Mouse (Mus musculus): ENCODE measurements at regions not wholly inside any gene's neighbourhood (a gene's known extent, or its start where the extent isn't known, plus 50 kb on each side); places are given as distances from the start of the nearest gene placed in this dataset.

DNA sequence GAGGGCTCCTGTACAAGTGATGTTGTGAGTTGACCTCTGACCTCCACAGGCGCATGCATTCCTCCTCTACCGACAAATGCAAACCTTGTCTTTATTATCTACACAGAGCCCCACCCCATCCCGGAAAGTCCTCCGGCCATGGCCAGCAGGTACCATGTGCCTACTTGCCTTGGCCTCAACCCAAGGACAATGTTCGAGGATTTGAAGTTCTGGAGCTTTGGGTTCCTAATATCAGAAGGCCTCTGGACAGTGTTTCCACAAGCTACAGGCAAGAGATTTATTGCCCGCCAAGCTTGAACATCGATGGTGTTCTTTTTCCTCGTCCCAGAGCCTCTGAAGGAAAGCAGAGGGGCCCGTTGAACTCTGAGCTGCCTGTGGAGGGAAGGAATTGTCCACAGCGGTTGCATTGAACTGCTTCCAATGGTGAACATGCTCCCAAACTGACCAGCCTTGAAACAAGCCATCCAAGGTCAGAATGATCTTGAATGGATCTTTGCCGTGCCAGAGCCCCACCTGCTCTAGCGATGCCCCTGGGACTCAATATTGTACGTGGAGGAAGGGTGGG lies 335.9 kb upstream of the Zmiz1 start:
- no peak for DNase-seq (ENCODE audit: low spot score in 2 of 2)

GRCm38 (mm10) chr14:25123541-25124337 lies 335.2 kb upstream of the Zmiz1 start:
- no peak for DNase-seq (ENCODE audit: low spot score in 2 of 2)

- no peak for DNase-seq (ENCODE audit: low spot score in 2 of 2)
Measured at GRCm38 (mm10) chr14:25126544-25126943, 332.4 kb upstream of the Zmiz1 start.

GRCm38 (mm10) chr14:25127544-25128159 lies 331.3 kb upstream of the Zmiz1 start:
- peak; percentile 55 to 59 for DNase-seq (ENCODE audit: low spot score in 2 of 2)

- no peak for DNase-seq (ENCODE audit: low spot score in 2 of 2)
Measured at GRCm38 (mm10) chr14:25128160-25128547, 330.8 kb upstream of the Zmiz1 start.

DNA sequence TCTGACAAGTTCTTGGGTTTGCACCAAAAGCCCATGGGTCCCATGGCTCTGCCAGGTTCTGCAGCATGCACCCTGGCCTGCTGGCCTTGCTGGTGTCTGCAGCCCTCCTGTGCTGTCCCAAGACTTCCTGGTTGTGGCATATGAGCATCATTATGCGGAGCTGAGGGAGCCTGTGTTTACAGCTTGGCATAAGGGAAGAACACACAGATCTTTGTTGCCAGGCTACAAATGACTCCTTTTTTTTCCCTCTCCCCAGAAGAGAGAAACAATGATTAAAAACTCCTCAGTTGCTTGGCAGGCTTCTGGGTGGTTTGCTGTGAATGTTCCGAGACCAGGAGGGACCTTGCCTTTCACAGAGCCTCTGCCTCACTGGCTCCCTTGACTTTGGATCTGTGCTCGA lies 323.6 kb upstream of the Zmiz1 start:
- DNase-seq (ENCODE audit: low spot score in 2 of 2): no peak

DNA sequence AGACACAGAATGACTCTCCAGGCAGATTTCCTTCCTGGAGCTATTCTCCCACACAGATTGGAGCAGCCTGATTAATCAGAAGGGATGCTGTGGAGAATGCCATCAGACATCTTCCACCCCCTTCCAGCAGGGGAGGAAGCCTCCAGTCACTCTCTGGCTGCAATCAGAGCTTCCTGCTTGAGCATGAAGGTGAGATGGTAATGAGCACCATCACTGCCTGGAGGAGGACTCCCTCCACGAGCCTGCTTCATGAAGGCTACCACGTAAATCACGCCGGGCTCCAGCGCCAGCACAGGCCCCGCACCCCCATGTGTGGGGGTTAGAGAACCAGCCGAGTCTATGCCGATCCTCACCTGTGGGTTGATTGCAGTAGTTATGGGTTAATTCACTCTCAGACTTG lies 321.7 kb upstream of the Zmiz1 start:
- peak; percentile 72 to 74 for DNase-seq (ENCODE audit: low spot score in 2 of 2)

GRCm38 (mm10) chr14:25138485-25138884 lies 320.5 kb upstream of the Zmiz1 start:
- DNase-seq (ENCODE audit: low spot score in 2 of 2): no peak

- DNase-seq (ENCODE audit: low spot score in 2 of 2): no peak
Measured at GRCm38 (mm10) chr14:25141933-25142332, 317.1 kb upstream of the Zmiz1 start.

DNA sequence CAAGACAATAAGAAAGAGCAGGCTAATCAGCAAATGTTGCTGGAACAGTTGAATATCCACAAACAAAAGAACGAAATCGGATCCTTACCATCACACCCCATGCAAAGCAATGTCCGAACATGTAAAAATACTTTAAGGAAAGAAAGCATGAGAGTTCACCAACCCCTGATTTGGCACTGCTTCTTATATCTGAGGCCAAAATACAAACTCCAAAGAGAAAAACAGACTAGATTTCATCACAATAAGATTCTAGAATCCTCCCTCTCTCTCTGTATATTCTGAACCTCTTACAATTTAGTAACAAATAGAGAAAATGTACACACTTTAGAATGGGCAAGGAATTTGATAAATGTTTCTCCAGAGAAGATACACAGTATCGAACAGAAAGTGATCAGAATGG lies 315.9 kb upstream of the Zmiz1 start:
- no peak for DNase-seq (ENCODE audit: low spot score in 2 of 2)

DNA sequence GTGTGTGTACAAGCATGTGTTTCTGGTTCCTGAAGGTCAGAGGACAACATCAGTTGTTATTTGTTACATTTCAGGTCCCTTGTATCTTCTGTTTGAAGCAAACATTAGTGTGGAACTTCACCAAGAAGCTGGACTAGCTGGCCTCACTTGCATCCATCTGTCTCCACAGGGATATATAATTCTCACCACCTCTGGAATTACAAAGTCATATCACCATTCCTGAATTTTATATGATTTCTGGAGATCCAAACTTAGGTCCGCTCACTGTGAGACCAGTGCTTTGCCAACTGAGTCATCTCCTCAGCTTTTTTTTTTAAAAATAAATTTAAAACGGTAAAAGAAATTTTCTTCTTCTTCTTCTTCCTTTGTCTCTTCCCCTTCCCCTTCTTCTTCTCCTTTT lies 311.3 kb upstream of the Zmiz1 start:
- DNase-seq (ENCODE audit: low spot score in 2 of 2): no peak

- DNase-seq (ENCODE audit: low spot score in 2 of 2): no peak
Measured at GRCm38 (mm10) chr14:25150968-25151367, 308.0 kb upstream of the Zmiz1 start.

DNA sequence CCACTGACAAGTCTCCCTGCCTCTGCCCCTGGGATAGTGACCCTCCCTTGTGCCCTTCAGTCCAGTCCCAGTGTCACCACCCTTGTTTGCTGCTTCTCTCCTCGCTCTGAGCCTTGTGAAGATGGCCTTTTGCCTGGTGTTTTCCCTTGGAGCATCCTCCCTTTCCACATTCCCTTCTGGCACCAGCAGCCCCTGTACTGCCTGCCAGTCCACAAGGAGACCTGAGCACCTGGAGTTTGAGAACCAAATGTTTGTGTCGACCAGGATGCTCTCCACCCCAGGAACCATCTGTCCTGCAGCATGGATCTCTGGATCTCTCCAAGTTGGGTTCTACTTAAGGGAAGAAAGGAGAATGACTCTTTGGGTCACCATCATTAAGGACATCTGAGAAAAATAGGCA lies 307.5 kb upstream of the Zmiz1 start:
- no peak for DNase-seq (ENCODE audit: low spot score in 2 of 2)

DNA sequence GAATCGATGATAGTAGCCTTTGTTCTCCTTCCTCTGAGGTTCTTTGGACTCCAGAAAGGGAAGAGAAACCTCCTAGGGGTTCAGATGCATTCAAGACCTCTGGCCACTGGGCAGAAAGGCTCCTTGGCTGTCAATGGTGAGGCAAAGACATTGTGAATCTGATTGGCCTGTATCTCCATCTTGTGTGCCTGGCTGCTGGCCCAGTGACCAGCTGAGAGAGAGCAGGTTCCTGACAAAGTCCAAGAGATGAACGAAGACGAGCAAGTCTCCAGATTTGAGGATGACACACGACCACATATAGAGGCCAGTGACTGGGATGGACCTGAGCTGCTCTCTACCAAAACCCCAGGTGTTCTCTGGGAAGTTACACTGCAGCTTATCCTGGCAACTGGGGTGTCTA lies 305.4 kb upstream of the Zmiz1 start:
- DNase-seq (ENCODE audit: low spot score in 2 of 2): no peak

DNA sequence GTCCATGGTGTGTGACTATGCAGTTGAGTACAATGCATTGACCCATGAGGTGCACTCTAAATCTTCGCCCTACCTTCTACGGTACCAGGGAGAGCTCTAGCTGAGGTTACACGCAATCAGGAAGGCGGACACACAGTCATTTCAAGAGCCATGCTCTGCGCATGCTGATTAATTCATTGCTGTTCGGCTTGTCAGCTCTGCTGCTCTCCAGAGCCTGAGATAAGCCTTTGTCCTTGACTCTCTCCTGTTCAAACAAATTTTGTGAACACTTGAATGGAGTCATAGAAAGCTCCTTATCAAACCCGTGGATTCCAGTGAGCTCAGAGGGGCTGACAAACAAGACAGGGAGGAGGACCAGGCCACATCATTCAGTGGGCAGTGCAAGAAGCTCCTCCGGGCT lies 304.8 kb upstream of the Zmiz1 start:
- DNase-seq (ENCODE audit: low spot score in 2 of 2): no peak

- no peak for DNase-seq (ENCODE audit: low spot score in 2 of 2)
Measured at GRCm38 (mm10) chr14:25155008-25155783, 303.8 kb upstream of the Zmiz1 start.

GRCm38 (mm10) chr14:25156171-25156570 lies 302.8 kb upstream of the Zmiz1 start:
- DNase-seq (ENCODE audit: low spot score in 2 of 2): peak; percentile 44 to 60

DNA sequence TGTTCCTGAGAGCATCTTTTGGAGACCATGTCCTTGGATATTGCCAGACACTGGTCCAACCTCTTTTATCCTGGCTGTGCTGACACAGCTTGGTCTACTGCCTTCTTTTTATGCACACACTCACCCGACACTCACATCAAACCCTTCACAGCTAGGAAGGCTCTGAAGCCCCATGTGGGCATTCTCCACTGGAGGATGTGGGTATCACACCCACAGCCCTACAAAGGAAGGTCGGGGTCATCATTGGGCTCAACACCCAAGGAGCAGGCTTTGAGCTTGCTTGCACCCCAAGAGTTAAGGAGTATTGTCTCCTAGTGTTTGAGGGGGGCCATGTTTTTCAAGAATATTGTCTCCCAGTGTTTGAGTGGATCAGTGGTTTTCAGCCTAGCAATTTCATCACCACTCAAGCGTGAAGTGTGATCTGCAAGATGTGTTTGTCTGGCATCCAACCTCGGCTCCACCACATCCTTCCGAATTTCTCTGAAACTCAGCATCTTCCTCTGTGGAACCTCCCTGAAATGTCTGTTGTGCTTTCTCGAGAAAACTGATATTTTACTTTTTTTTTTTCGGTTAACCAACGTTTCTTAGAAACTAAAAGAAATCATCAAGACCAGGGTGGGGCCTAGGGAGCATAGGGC lies 297.2 kb upstream of the Zmiz1 start:
- DNase-seq (ENCODE audit: low spot score in 2 of 2): no peak

DNA sequence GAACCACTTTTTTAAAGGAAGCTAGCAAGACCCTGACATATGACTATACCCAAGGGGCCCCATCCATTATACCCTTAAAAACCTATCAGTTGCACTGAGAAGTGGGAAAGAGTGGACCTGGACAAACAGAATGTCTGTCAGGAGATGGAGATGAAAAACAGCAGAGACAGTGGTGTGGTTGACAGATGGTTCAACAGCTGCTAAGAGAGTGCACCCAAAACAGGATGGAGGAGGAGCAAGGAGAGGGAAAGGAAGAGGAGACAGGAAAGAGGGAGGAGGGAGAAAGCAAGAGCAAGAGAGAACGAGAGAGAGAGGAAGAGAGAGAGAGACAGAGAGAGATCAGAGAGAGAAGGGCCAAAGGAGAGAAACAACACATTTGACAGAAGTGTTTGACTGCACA lies 292.8 kb upstream of the Zmiz1 start:
- DNase-seq (ENCODE audit: low spot score in 2 of 2): no peak

DNA sequence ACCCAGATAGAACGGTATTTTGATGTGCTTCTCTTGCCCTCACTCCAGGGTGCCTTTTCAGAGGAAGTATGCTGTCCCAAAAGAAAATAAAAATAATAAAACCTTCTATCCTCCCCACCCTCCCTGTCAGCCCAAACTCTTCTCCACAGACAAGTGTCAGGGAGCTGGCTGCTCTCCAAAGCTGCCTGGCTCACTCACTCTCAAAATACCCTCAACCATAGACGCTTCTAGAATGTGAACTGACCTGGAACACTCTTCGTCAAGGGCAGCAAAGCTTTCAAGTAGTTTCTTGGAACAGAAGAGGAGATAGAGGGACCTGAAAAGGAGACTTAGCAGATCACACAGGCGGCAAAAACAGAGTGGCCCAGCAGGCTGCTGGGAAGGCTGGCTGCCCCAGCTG lies 291.4 kb upstream of the Zmiz1 start:
- no peak for DNase-seq (ENCODE audit: low spot score in 2 of 2)

DNA sequence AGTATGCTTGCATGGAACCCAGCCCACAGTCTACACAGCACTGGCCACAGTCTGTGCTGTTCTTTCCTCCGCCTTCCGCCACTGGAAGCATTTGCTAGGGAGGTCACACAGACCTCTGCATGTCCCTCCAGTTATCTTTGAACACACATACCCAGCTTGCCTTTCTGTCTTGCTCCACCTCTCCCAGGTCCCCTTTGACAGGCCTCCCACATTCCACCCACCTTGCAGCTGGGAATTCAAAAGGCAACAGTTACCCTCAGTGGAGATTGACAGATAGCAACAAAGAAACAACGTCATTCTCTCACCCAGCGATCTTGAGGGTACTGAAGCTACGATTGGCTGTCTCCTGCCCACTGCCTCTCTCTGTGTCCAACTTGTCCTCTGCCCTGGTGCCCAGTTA lies 290.7 kb upstream of the Zmiz1 start:
- DNase-seq (ENCODE audit: low spot score in 2 of 2): peak in 1 of 2 experiments; percentile 61

DNA sequence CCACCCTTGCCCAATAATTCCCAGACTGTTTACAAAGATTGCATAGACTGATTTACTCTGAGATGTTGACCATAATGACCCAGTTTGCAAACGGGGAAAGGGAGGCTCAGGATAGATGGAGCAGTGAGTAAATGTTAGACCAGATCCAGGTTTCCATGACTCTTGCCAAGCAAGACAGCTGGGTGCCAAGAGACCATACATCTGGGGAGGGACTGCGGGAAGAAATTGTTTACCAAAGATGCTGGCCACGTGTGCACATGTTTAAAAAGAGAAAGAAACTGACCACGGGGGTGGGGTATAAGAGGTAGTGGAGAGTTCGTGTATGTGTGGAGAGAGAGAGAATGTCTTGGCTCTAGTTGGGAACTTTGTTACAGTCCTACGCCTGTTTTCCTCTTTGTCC lies 285.7 kb upstream of the Zmiz1 start:
- no peak for DNase-seq (ENCODE audit: low spot score in 2 of 2)
